ENCODE assay signal across 28 mouse cellular contexts in genomic region chr1:35708176-35708788, GRCm38 (mm10).
A peak's percentile ranks its signal among the peaks of the same experiment; 100 is the strongest.
DNase-seq lines count a peak whose midpoint lies in the region; ATAC-seq and TF ChIP-seq lines count a peak whose summit lies in the region.
"Had no signal": no experiment of that assay in that cellular context is flagged by ENCODE, and none has a peak within 500 bp of the region (broad histone marks: within the 10 kb centered on the region; RNA-seq: fewer than 3 reads in every experiment).

No protein-coding gene starts in this region.

- TF ChIP-seq EP300 in CH12.LX (IDR thresholded peaks at IDR 0.05; ENCODE audit: low read length) = no peak

- 75% methylated on average over 2 of the region's 2 CpGs for WGBS in intestine, postnatal 0 days
- WGBS in intestine, embryonic 16.5 days = 85% methylated on average over 2 of the region's 2 CpGs

- TF ChIP-seq POLR2A in CH12.LX (IDR thresholded peaks at IDR 0.05; ENCODE audit: low read depth, low read length) = no peak

- H3K36me3 ChIP-seq in intestine, postnatal 0 days (ENCODE audit: control insufficient read depth, insufficient read depth) = no peaks in the 10 kb centered on the region
- no peaks in the 10 kb centered on the region for H3K36me3 ChIP-seq in intestine, embryonic 16.5 days (ENCODE audit: control insufficient read depth, insufficient read depth, low read length)
- H3K36me3 ChIP-seq in CH12.LX (replicated peaks in 1 of 2; ENCODE audit: control insufficient read depth in 1 of 2, insufficient read depth in 1 of 2, low read length in 1 of 2) = no peaks in the 10 kb centered on the region
- H3K36me3 ChIP-seq: embryonic facial prominence, embryonic 15.5 days; heart, embryonic 15.5 days; hindbrain, embryonic 15.5 days; limb, embryonic 12.5 days; neural tube, embryonic 13.5 days had no signal

- no peak for ATAC-seq in intestine, postnatal 0 days
- no peak for ATAC-seq in intestine, embryonic 16.5 days
- ATAC-seq: forebrain, postnatal 0 days; liver, postnatal 0 days; Patski had no signal

- H3K4me3 ChIP-seq in intestine, postnatal 0 days (ENCODE audit: low read depth, low read length) = no peak overlapping the region
- H3K4me3 ChIP-seq in intestine, embryonic 16.5 days (ENCODE audit: low read length) = no peak overlapping the region
- no peak overlapping the region for H3K4me3 ChIP-seq in CH12.LX (replicated peaks in 1 of 3; ENCODE audit: low read depth in 2 of 3, low read length in 2 of 3, poor library complexity in 1 of 3)
- H3K4me3 ChIP-seq: embryonic facial prominence, embryonic 15.5 days; heart, embryonic 15.5 days; hindbrain, embryonic 15.5 days; limb, embryonic 12.5 days; neural tube, embryonic 13.5 days had no signal

- H3K9me3 ChIP-seq in intestine, postnatal 0 days (ENCODE audit: control insufficient read depth) = no peaks in the 10 kb centered on the region
- no peaks in the 10 kb centered on the region for H3K9me3 ChIP-seq in intestine, embryonic 16.5 days (ENCODE audit: control insufficient read depth, low read length)
- H3K9me3 ChIP-seq in CH12.LX (replicated peaks; ENCODE audit: low read length) = no peaks in the 10 kb centered on the region
- H3K9me3 ChIP-seq: embryonic facial prominence, embryonic 15.5 days; heart, embryonic 15.5 days; hindbrain, embryonic 15.5 days; limb, embryonic 12.5 days; neural tube, embryonic 13.5 days had no signal

- TF ChIP-seq RAD21 in CH12.LX (IDR thresholded peaks at IDR 0.05; ENCODE audit: low read depth, low read length) = peak; percentile 54

- no peak overlapping the region for H3K9ac ChIP-seq in intestine, postnatal 0 days (ENCODE audit: low read depth, low read length)
- no peak overlapping the region for H3K9ac ChIP-seq in intestine, embryonic 16.5 days (ENCODE audit: low read depth, low read length)
- H3K9ac ChIP-seq in CH12.LX (ENCODE audit: insufficient read depth, low read depth) = no peak overlapping the region
- H3K9ac ChIP-seq: embryonic facial prominence, embryonic 15.5 days; forebrain, postnatal 0 days; heart, embryonic 15.5 days; hindbrain, embryonic 15.5 days; limb, embryonic 12.5 days; liver, postnatal 0 days; neural tube, embryonic 13.5 days had no signal

- no peaks in the 10 kb centered on the region for H3K4me1 ChIP-seq in intestine, postnatal 0 days (replicated peaks; ENCODE audit: control insufficient read depth, insufficient read depth, low read length)
- no peaks in the 10 kb centered on the region for H3K4me1 ChIP-seq in intestine, embryonic 16.5 days (ENCODE audit: control insufficient read depth, insufficient read depth, low read length)
- H3K4me1 ChIP-seq in CH12.LX (ENCODE audit: control insufficient read depth in 1 of 2, insufficient read depth in 2 of 2) = no peaks in the 10 kb centered on the region
- H3K4me1 ChIP-seq: embryonic facial prominence, embryonic 15.5 days; heart, embryonic 15.5 days; hindbrain, embryonic 15.5 days; limb, embryonic 12.5 days; neural tube, embryonic 13.5 days had no signal

- peak; percentile 27 for DNase-seq in CD4-positive helper T cell, adult 2 months (ENCODE audit: low read depth, low spot score)
- no peak for DNase-seq in CH12.LX (ENCODE audit: extremely low read depth)
- peak; percentile 43 for DNase-seq in naive thymus-derived CD4-positive, alpha-beta T cell, adult 2 months (ENCODE audit: low read depth)
- DNase-seq in adrenal gland, postnatal 4 days (ENCODE audit: low spot score in 2 of 2) = no peak
- DNase-seq in c-Kit-positive CD71-positive TER-119-positive erythroid progenitor cells, embryonic 14.5 days (ENCODE audit: low spot score) = no peak
- DNase-seq: adrenal gland, adult 8-10 months; cerebellum, adult 8-10 months; forebrain, postnatal 0 days; gastrocnemius, postnatal 25 days; heart, postnatal 4 days; kidney, adult 2 months; kidney, postnatal 10 days; liver, postnatal 0 days; lung, postnatal 10 days; retina, postnatal 1 day; right cerebral cortex, postnatal 25 days; spleen, adult 18-20 months; thymus, postnatal 14 days had no signal

- H3K27me3 ChIP-seq in intestine, postnatal 0 days (replicated peaks; ENCODE audit: control insufficient read depth, insufficient read depth, low read length) = no peaks in the 10 kb centered on the region
- H3K27me3 ChIP-seq in intestine, embryonic 16.5 days (replicated peaks; ENCODE audit: control insufficient read depth, insufficient read depth, low read length) = no peaks in the 10 kb centered on the region
- H3K27me3 ChIP-seq in CH12.LX (replicated peaks) = no peaks in the 10 kb centered on the region
- H3K27me3 ChIP-seq: embryonic facial prominence, embryonic 15.5 days; heart, embryonic 15.5 days; hindbrain, embryonic 15.5 days; limb, embryonic 12.5 days; neural tube, embryonic 13.5 days; Patski had no signal

- in situ Hi-C loops in CH12.LX (cut with MboI; ENCODE audit: low pct_ligation_motif_present, low pct_unique_long_range_greater_than_20kb, low sequenced_read_pairs) = no loop called here

- no peak overlapping the region for H3K4me2 ChIP-seq in intestine, postnatal 0 days (replicated peaks; ENCODE audit: low read depth)
- H3K4me2 ChIP-seq in intestine, embryonic 16.5 days (ENCODE audit: low read depth, low read length) = no peak overlapping the region
- no peak overlapping the region for H3K4me2 ChIP-seq in CH12.LX (ENCODE audit: insufficient read depth, low read depth, poor library complexity, severe bottlenecking)
- H3K4me2 ChIP-seq: embryonic facial prominence, embryonic 15.5 days; heart, embryonic 15.5 days; hindbrain, embryonic 15.5 days; limb, embryonic 12.5 days; liver, embryonic 11.5 days; midbrain, embryonic 11.5 days; neural tube, embryonic 13.5 days had no signal

- dilution Hi-C loops in CH12.LX (cut with MboI; ENCODE audit: extremely low pct_ligation_motif_present, extremely low pct_unique_long_range_greater_than_20kb, low sequenced_read_pairs) = no loop called here

- no peak overlapping the region for H3K27ac ChIP-seq in intestine, postnatal 0 days (ENCODE audit: low read depth, low read length)
- no peak overlapping the region for H3K27ac ChIP-seq in intestine, embryonic 16.5 days (ENCODE audit: low read length)
- H3K27ac ChIP-seq in CH12.LX (ENCODE audit: insufficient read depth, low read depth) = no peak overlapping the region
- H3K27ac ChIP-seq: embryonic facial prominence, embryonic 15.5 days; heart, embryonic 15.5 days; hindbrain, embryonic 15.5 days; limb, embryonic 12.5 days; neural tube, embryonic 13.5 days had no signal

- peak; percentile 28 for TF ChIP-seq CTCF in intestine, postnatal 0 days (IDR thresholded peaks at IDR 0.05; ENCODE audit: low read depth)
- peak in 1 of 2 experiments; percentile 54; a peak in 2 of 4 replicates for TF ChIP-seq CTCF in CH12.LX (conservative IDR thresholded peaks at IDR 0.05 in 1 of 2, IDR thresholded peaks at IDR 0.05 in 1 of 2; ENCODE audit: low read depth in 2 of 2, low read length in 2 of 2)

- H3K79me2 ChIP-seq in CH12.LX (replicated peaks; ENCODE audit: control insufficient read depth, extremely low read depth, insufficient read depth, poor library complexity, severe bottlenecking) = no peaks in the 10 kb centered on the region

TF ChIP-seq in CH12.LX, 34 proteins besides CTCF, POLR2A, EP300 and RAD21:
- TF ChIP-seq SMC3 (IDR thresholded peaks at IDR 0.05; ENCODE audit: low read depth, low read length) (peak; percentile 38; the same call in 1 of the 2 replicates), MAFK (IDR thresholded peaks at IDR 0.05; ENCODE audit: insufficient replicate concordance, low read length) (no peak)

Comparison
In these comparisons a context has a peak if more than half of its experiments do, and no peak if none do; other contexts are left out.
1. DNase-seq: peak in CD4-positive helper T cell, adult 2 months (single experiment) and naive thymus-derived CD4-positive, alpha-beta T cell, adult 2 months (single experiment); none in CH12.LX (single experiment), adrenal gland, postnatal 4 days (0 of 2) and c-Kit-positive CD71-positive TER-119-positive erythroid progenitor cells, embryonic 14.5 days (single experiment).